Mouse (Mus musculus): ENCODE results near the gene Frs2. TPM values are rescaled to one million over a fixed set of nuclear protein-coding genes. Genes with fewer than 3 reads are reported as not detected.
"Not testable (repeated sequence)": the region's sequence is repeated elsewhere in the genome, so short reads cannot be mapped to it uniquely, and the experiment has no call there.

The Frs2 gene
- polyA plus RNA-seq, 1 experiment from 2014 or later: 27.2 TPM

- Histone ChIP-seq H3K4me3 (ENCODE audit: low read depth, low read length) (no peak overlapping the region), H3K27ac (ENCODE audit: low read depth, low read length) (no peak overlapping the region), H3K9me3 (replicated peaks; ENCODE audit: control insufficient read depth, low read length) (no peaks in the 10 kb centered on the region), H3K9ac (ENCODE audit: low read length) (no peak overlapping the region), H3K4me1 (ENCODE audit: control insufficient read depth, insufficient read depth, low read length) (peaks cover 2% of the 10 kb centered on the region; the same call in 1 of the 2 replicates), H3K4me2 (ENCODE audit: low read length) (no peak overlapping the region), H3K27me3 (replicated peaks; ENCODE audit: control insufficient read depth, insufficient read depth, low read length) (no peaks in the 10 kb centered on the region), H3K36me3 (ENCODE audit: control insufficient read depth, insufficient read depth, low read length) (no peaks in the 10 kb centered on the region)
- ATAC-seq: no peak
- DNase-seq (ENCODE audit: low spot score): no peak
- WGBS: 94% methylated on average over 2 of the region's 2 CpGs
Observed at GRCm38 (mm10) chr10:117143311-117143710, 5.0 kb downstream of the Frs2 start.

GRCm38 (mm10) chr10:117141939-117142552 is 6.3 kb downstream of the Frs2 start:
- WGBS: 64% methylated on average over 7 of the region's 7 CpGs
- Histone ChIP-seq H3K27me3 (replicated peaks; ENCODE audit: control insufficient read depth, insufficient read depth, low read length) (no peaks in the 10 kb centered on the region), H3K4me1 (ENCODE audit: control insufficient read depth, insufficient read depth, low read length) (no peaks in the 10 kb centered on the region), H3K36me3 (ENCODE audit: control insufficient read depth, insufficient read depth, low read length) (no peaks in the 10 kb centered on the region), H3K27ac (ENCODE audit: low read depth, low read length) (no peak overlapping the region), H3K9me3 (replicated peaks; ENCODE audit: control insufficient read depth, low read length) (no peaks in the 10 kb centered on the region), H3K4me2 (ENCODE audit: low read length) (no peak overlapping the region), H3K9ac (ENCODE audit: low read length) (no peak overlapping the region), H3K4me3 (ENCODE audit: low read depth, low read length) (no peak overlapping the region)
- DNase-seq (ENCODE audit: low spot score) (no peak), ATAC-seq (no peak)

GRCm38 (mm10) chr10:117131506-117131905 is 16.8 kb downstream of the Frs2 start:
- H3K9ac ChIP-seq (ENCODE audit: low read length); H3K27ac ChIP-seq (ENCODE audit: low read depth, low read length); H3K4me3 ChIP-seq (ENCODE audit: low read depth, low read length); H3K9me3 ChIP-seq (replicated peaks; ENCODE audit: control insufficient read depth, low read length); H3K27me3 ChIP-seq (replicated peaks; ENCODE audit: control insufficient read depth, insufficient read depth, low read length); ATAC-seq; H3K4me1 ChIP-seq (ENCODE audit: control insufficient read depth, insufficient read depth, low read length); DNase-seq (ENCODE audit: low spot score); H3K4me2 ChIP-seq (ENCODE audit: low read length); H3K36me3 ChIP-seq (ENCODE audit: control insufficient read depth, insufficient read depth, low read length): not testable (repeated sequence)
- WGBS: 90% methylated on average over 5 of the region's 5 CpGs

- Histone ChIP-seq H3K36me3 (ENCODE audit: control insufficient read depth, insufficient read depth, low read length) (no peaks in the 10 kb centered on the region), H3K27me3 (replicated peaks; ENCODE audit: control insufficient read depth, insufficient read depth, low read length) (no peaks in the 10 kb centered on the region), H3K9me3 (replicated peaks; ENCODE audit: control insufficient read depth, low read length) (no peaks in the 10 kb centered on the region), H3K4me1 (ENCODE audit: control insufficient read depth, insufficient read depth, low read length) (no peaks in the 10 kb centered on the region), H3K4me2 (ENCODE audit: low read length) (no peak overlapping the region), H3K9ac (ENCODE audit: low read length) (no peak overlapping the region), H3K4me3 (ENCODE audit: low read depth, low read length) (no peak overlapping the region), H3K27ac (ENCODE audit: low read depth, low read length) (no peak overlapping the region)
- WGBS: 93% methylated on average over 6 of the region's 6 CpGs
- no peak for ATAC-seq
- DNase-seq (ENCODE audit: low spot score): no peak
Observed at GRCm38 (mm10) chr10:117130037-117130436, 18.3 kb downstream of the Frs2 start.

GRCm38 (mm10) chr10:117128693-117129092 is 19.6 kb downstream of the Frs2 start:
- H3K9ac ChIP-seq (ENCODE audit: low read length): no peak overlapping the region
- 97% methylated on average over 2 of the region's 2 CpGs for WGBS
- no peak overlapping the region for H3K4me2 ChIP-seq (ENCODE audit: low read length)
- no peaks in the 10 kb centered on the region for H3K27me3 ChIP-seq (replicated peaks; ENCODE audit: control insufficient read depth, insufficient read depth, low read length)
- no peak overlapping the region for H3K27ac ChIP-seq (ENCODE audit: low read depth, low read length)
- H3K4me3 ChIP-seq (ENCODE audit: low read depth, low read length): no peak overlapping the region
- H3K4me1 ChIP-seq (ENCODE audit: control insufficient read depth, insufficient read depth, low read length): no peaks in the 10 kb centered on the region
- H3K9me3 ChIP-seq (replicated peaks; ENCODE audit: control insufficient read depth, low read length): no peaks in the 10 kb centered on the region
- DNase-seq (ENCODE audit: low spot score): no peak
- ATAC-seq: no peak
- H3K36me3 ChIP-seq (ENCODE audit: control insufficient read depth, insufficient read depth, low read length): no peaks in the 10 kb centered on the region

- H3K4me2 ChIP-seq (ENCODE audit: low read length): no peak overlapping the region
- H3K36me3 ChIP-seq (ENCODE audit: control insufficient read depth, insufficient read depth, low read length): no peaks in the 10 kb centered on the region
- no peaks in the 10 kb centered on the region for H3K27me3 ChIP-seq (replicated peaks; ENCODE audit: control insufficient read depth, insufficient read depth, low read length)
- DNase-seq (ENCODE audit: low spot score) (no peak), ATAC-seq (no peak)
- WGBS: 77% methylated on average over 2 of the region's 2 CpGs
- no peak overlapping the region for H3K27ac ChIP-seq (ENCODE audit: low read depth, low read length)
- H3K9ac ChIP-seq (ENCODE audit: low read length): no peak overlapping the region
- H3K9me3 ChIP-seq (replicated peaks; ENCODE audit: control insufficient read depth, low read length): no peaks in the 10 kb centered on the region
- H3K4me1 ChIP-seq (ENCODE audit: control insufficient read depth, insufficient read depth, low read length): no peaks in the 10 kb centered on the region
- H3K4me3 ChIP-seq (ENCODE audit: low read depth, low read length): no peak overlapping the region
Observed at GRCm38 (mm10) chr10:117127480-117127879, 20.9 kb downstream of the Frs2 start.

GRCm38 (mm10) chr10:117126719-117127118 is 21.6 kb downstream of the Frs2 start:
- DNase-seq (ENCODE audit: low spot score) (no peak), ATAC-seq (no peak)
- 97% methylated on average over 1 of the region's 1 CpGs for WGBS

GRCm38 (mm10) chr10:117126233-117126632 is 22.1 kb downstream of the Frs2 start:
- ATAC-seq (no peak), DNase-seq (ENCODE audit: low spot score) (no peak)
- no peaks in the 10 kb centered on the region for H3K27me3 ChIP-seq (replicated peaks; ENCODE audit: control insufficient read depth, insufficient read depth, low read length)
- no peak overlapping the region for H3K4me2 ChIP-seq (ENCODE audit: low read length)
- no peaks in the 10 kb centered on the region for H3K9me3 ChIP-seq (replicated peaks; ENCODE audit: control insufficient read depth, low read length)
- H3K4me3 ChIP-seq (ENCODE audit: low read depth, low read length): no peak overlapping the region
- no peaks in the 10 kb centered on the region for H3K36me3 ChIP-seq (ENCODE audit: control insufficient read depth, insufficient read depth, low read length)
- H3K9ac ChIP-seq (ENCODE audit: low read length): no peak overlapping the region
- WGBS: 77% methylated on average over 4 of the region's 4 CpGs
- H3K4me1 ChIP-seq (ENCODE audit: control insufficient read depth, insufficient read depth, low read length): no peaks in the 10 kb centered on the region
- no peak overlapping the region for H3K27ac ChIP-seq (ENCODE audit: low read depth, low read length)

More at GRCm38 (mm10) chr10:117126719-117127118, 21.6 kb downstream of the Frs2 start:
- no peak overlapping the region for H3K4me3 ChIP-seq (ENCODE audit: low read depth, low read length)
- H3K9me3 ChIP-seq (replicated peaks; ENCODE audit: control insufficient read depth, low read length): no peaks in the 10 kb centered on the region
- H3K36me3 ChIP-seq (ENCODE audit: control insufficient read depth, insufficient read depth, low read length): no peaks in the 10 kb centered on the region
- no peak overlapping the region for H3K27ac ChIP-seq (ENCODE audit: low read depth, low read length)
- no peak overlapping the region for H3K4me2 ChIP-seq (ENCODE audit: low read length)
- H3K27me3 ChIP-seq (replicated peaks; ENCODE audit: control insufficient read depth, insufficient read depth, low read length): no peaks in the 10 kb centered on the region
- H3K4me1 ChIP-seq (ENCODE audit: control insufficient read depth, insufficient read depth, low read length): no peaks in the 10 kb centered on the region
- H3K9ac ChIP-seq (ENCODE audit: low read length): no peak overlapping the region

- Histone ChIP-seq H3K4me1 (ENCODE audit: control insufficient read depth, insufficient read depth, low read length) (no peaks in the 10 kb centered on the region), H3K4me2 (ENCODE audit: low read length) (no peak overlapping the region), H3K27ac (ENCODE audit: low read depth, low read length) (no peak overlapping the region), H3K9me3 (replicated peaks; ENCODE audit: control insufficient read depth, low read length) (no peaks in the 10 kb centered on the region), H3K9ac (ENCODE audit: low read length) (no peak overlapping the region), H3K36me3 (ENCODE audit: control insufficient read depth, insufficient read depth, low read length) (peaks cover 4% of the 10 kb centered on the region; the same call in 1 of the 2 replicates), H3K27me3 (replicated peaks; ENCODE audit: control insufficient read depth, insufficient read depth, low read length) (no peaks in the 10 kb centered on the region), H3K4me3 (ENCODE audit: low read depth, low read length) (no peak overlapping the region)
- ATAC-seq (no peak), DNase-seq (ENCODE audit: low spot score) (no peak)
- WGBS: 91% methylated on average over 3 of the region's 3 CpGs
Observed at GRCm38 (mm10) chr10:117121448-117121847, 26.9 kb downstream of the Frs2 start.
